Mouse (Mus musculus): Measurements from ENCODE around the gene Tmem151a.

GRCm38 (mm10) chr19:5124055-5124614 lies 38.8 kb upstream of the Tmem151a start:
- TF ChIP-seq E2F4 (IDR thresholded peaks at IDR 0.05; ENCODE audit: insufficient read depth) (no peak), USF1 (IDR thresholded peaks at IDR 0.05; ENCODE audit: low read depth) (no peak), POLR2A (IDR thresholded peaks at IDR 0.05; ENCODE audit: insufficient read length, low read depth) (no peak), POLR2AphosphoS2 (IDR thresholded peaks at IDR 0.05; ENCODE audit: insufficient read length, low read depth) (no peak), TCF12 (IDR thresholded peaks at IDR 0.05; ENCODE audit: insufficient read depth, poor library complexity, severe bottlenecking) (no peak), CEBPB (IDR thresholded peaks at IDR 0.05; ENCODE audit: insufficient read depth, poor library complexity, severe bottlenecking) (no peak)
